Mouse (Mus musculus) thymus, postnatal 14 days (tissue): Measurements from ENCODE around the gene Cldn34d.

Source experiments
- DNase-seq: peaks from one replicate; pipeline ENCODE4 v3.0.0; 2021

The Cldn34d gene

DNA sequence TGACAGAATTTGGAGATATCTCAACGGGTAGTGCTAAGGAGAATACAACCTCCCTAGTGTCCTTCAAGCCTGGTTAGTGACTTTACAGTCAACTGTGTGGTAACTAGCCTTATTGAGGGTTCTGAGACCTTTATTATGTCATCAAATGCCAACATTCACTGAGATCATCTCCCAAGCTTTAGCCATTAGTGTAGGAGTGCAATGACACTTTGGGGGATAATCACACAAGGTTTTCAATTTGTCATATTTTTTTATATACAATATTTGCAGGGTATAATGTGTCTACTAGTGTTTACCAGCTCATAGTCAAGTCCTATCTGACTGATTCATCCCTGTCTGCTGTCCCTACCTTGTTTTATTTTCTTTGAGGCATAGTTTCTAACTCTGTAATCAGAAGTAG lies at the start of gene Cldn34d:
Cldn34d (minus strand) TSS at position 101 of the 400 bp plus-strand sequence.
- DNase-seq: no peak

DNA sequence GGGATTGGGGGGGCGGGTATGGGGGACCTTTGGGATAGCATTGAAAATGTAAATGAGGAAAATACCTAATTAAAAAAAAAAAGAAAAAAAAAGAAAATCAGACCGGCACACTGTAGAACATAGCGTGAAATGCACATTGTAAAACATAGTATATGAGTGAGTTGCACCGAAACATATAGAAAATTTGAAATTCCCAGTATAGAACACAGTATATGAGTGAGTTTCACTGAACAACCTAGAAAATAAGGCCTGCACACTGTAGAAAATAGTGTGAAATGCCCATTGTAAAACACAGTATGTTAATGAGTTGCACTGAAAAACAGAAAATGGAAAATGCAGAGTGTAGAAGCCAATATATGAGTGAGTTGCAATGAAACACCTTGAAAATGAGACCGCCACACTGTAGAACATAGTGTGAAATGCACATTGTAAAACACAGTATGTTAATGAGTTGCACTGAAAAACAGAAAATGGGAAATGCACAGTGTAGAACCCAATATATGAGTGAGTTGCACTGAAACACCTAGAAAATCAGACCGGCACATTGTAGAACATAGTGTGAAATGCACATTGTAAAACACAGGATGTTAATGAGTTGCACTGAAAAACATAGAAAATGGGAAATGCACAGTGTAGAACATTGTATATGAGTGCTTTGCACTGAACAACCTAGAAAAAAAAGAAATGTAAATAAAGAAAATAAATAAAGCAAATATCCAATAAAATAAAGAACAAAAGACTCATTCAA lies 4.1 kb downstream of the Cldn34d start:
- peak; percentile 50 for DNase-seq
